Mouse (Mus musculus) megakaryocyte, embryonic 14.5 days (primary cell): ENCODE measurements around the gene Spsb2. TPM values are rescaled to one million over a fixed set of nuclear protein-coding genes. Genes with fewer than 3 reads are reported as not detected.

Experiments
- H3K27me3 ChIP-seq: replicated peaks from 2 replicates; pipeline ENCODE3; 2012; ENCODE audit warnings: inconsistent platforms
- H3K36me3 ChIP-seq: replicated peaks from 2 replicates; pipeline ENCODE3; 2012; ENCODE audit warnings: low read length, inconsistent platforms, mixed read lengths
- H3K4me1 ChIP-seq: 2 replicates; pipeline ENCODE4 v1.6.1; 2012; ENCODE audit warnings: inconsistent platforms
- H3K4me3 ChIP-seq: replicated peaks from 2 replicates; pipeline ENCODE3; 2012; ENCODE audit warnings: moderate library complexity, mild to moderate bottlenecking, inconsistent platforms
- H3K9me3 ChIP-seq: 2 replicates; pipeline ENCODE4 v1.6.1; 2012; ENCODE audit warnings: inconsistent platforms
- FLI1 ChIP-seq: IDR thresholded peaks from 2 replicates; pipeline ENCODE4 v1.6.1; 2012; ENCODE audit warnings: low read length, inconsistent platforms, mixed read lengths
- GATA1 ChIP-seq: IDR thresholded peaks from 3 replicates; pipeline ENCODE4 v1.6.1; 2012; ENCODE audit warnings: mixed read lengths, low read length, inconsistent platforms, borderline replicate concordance
- polyA plus RNA-seq: library from polyadenylated mRNA; stranded (reverse); fragments of >175 nt; gene quantifications from 2 replicates; pipeline ENCODE4 v1.2.3, GENCODE M21; 2012; ENCODE audit warnings: low replicate concordance; ENCODE audit not compliant: insufficient read depth

Spsb2 gene
- polyA plus RNA-seq, 1 experiment = 52.2 TPM

DNA sequence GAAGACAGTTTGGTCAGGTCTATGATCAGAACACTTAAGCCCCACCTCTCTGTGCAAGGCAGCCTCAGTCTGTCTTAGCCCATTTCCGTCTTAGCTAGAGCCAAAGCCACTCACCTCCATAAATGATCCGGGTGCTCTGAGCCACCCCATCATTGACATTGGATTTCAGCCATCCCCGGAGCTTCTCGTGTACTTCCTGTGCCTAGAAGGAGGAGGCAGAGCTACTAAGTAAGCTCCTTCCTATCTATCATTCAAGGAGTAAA is 2.9 kb downstream of the Spsb2 start:
- Histone ChIP-seq H3K9me3 (no peaks in the 10 kb centered on the region), H3K4me1 (peaks cover 80% of the 10 kb centered on the region), H3K36me3 (peaks cover 54% of the 10 kb centered on the region), H3K4me3 (peak overlapping the region; percentile 76), H3K27me3 (no peaks in the 10 kb centered on the region)
- TF ChIP-seq GATA1 (no peak), FLI1 (no peak)

DNA sequence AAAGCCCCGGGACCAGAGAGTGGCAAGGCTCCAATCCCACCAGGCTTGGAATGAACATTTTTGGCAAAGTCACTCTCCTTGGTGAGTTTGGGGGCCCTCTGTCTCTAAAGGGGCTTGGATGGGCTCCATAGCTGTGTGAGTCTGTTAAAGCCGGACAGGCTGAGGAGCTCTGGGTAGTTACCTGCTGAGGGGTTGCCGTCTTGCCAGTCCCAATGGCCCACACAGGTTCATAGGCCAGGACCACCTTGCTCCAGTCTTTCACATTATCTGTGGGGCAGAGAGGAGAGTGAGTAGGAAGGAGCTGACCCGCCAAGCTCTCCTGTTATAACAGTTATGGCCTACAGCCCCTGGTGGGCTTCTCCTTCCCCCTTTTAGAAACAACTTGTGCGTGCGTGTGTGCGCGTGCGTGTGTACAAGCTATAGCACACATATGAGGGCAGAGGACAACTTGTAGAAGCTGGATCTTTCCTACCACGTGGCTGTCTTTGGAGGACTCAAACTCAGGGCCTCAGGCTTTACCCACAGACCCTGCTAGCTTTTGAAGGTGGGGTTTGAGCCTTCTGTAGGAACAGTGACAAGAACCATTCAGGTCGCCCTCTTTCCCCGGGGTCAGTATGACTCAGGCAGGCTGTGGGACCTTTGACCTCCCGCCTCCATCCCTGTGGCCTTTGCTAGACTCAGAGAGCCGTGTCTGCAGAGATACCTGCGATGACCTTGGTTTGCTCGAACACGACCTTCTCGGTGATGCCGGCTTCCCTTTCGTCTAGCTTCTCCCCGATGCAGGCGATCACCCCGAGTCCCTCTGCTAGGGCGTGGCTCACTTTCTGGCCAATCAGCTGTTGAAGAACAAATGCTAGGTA is 3.5 kb downstream of the Spsb2 start:
- Histone ChIP-seq H3K27me3 (no peaks in the 10 kb centered on the region), H3K9me3 (no peaks in the 10 kb centered on the region), H3K4me1 (peaks cover 76% of the 10 kb centered on the region), H3K4me3 (peak overlapping the region; percentile 98), H3K36me3 (peaks cover 60% of the 10 kb centered on the region)
- TF ChIP-seq FLI1 (no peak), GATA1 (no peak)

DNA sequence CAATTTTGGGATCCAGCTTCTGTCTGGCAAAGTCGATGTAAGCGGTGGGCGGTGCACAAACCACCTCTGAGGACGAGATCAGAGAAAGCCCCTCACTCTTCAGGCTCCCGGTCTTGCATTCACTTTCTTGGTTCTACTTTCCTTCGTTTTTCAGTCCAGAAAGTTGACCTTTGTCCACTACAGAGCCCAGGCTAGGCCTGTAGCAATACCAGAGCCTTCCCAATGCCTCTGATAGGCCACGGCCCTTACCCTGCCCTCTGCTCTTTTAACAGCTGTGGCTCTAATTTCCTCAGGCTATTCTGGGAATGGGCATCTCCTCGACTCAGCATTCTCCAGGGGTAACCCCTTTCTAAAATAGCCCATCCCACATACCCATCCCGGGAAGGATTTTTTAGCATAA is 4.4 kb downstream of the Spsb2 start:
- Histone ChIP-seq H3K36me3 (peaks cover 69% of the 10 kb centered on the region), H3K27me3 (no peaks in the 10 kb centered on the region), H3K9me3 (no peaks in the 10 kb centered on the region), H3K4me1 (peaks cover 78% of the 10 kb centered on the region), H3K4me3 (peak overlapping the region; percentile 98)
- TF ChIP-seq GATA1 (no peak), FLI1 (no peak)

DNA sequence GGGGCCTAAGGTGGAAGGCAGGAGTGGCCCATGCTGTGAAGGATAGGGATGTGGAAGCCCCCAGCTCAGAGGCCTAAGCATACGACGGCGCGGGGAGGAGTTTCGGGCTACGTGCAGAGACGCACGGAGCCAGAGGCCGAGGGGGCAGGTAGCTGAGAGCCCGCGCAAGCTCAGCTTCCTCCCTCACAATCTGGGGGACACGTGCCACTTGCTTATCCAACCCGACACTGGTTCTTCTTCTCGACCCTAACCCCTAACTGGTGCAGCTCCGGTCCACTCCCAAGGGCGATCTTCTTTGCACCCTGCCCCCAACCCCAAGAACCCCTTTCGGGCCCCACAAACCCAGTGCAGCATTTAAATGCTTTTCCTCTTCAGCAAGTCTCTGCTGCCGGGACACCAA is 5.0 kb downstream of the Spsb2 start:
- peaks cover 76% of the 10 kb centered on the region for H3K36me3 ChIP-seq
- peaks cover 78% of the 10 kb centered on the region for H3K4me1 ChIP-seq
- TF ChIP-seq FLI1 (no peak), GATA1 (no peak)

DNA sequence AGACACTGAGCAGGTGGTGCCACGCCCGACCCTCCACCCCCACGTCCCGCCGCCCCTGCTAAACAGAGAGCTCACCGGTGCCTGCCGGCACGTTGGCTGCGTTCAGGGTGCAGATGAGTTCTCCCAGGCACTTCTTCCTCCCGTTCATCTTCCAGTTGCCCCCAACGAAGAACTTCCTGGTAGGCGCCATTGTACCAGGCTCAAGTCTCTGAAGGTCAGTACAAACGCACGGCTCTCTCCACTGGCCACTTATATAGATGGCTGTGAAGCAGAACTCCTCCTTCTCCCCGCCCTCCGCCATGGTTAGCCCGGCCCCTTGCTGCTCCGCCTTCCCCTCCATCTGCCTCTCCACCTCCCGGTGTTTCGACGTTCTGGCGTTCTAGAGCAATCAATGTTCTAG is 5.5 kb downstream of the Spsb2 start, which contains the start of gene Tpi1:
TSS of gene Tpi1 (minus strand) at position 364 of the 400 bp plus-strand sequence.
- peaks cover 80% of the 10 kb centered on the region for H3K36me3 ChIP-seq
- no peaks in the 10 kb centered on the region for H3K27me3 ChIP-seq
- H3K4me1 ChIP-seq = peaks cover 77% of the 10 kb centered on the region

More for the DNA sequence above, 5.0 kb downstream of the Spsb2 start:
- no peaks in the 10 kb centered on the region for H3K9me3 ChIP-seq
- no peaks in the 10 kb centered on the region for H3K27me3 ChIP-seq
- H3K4me3 ChIP-seq = peak overlapping the region; percentile 98

DNA sequence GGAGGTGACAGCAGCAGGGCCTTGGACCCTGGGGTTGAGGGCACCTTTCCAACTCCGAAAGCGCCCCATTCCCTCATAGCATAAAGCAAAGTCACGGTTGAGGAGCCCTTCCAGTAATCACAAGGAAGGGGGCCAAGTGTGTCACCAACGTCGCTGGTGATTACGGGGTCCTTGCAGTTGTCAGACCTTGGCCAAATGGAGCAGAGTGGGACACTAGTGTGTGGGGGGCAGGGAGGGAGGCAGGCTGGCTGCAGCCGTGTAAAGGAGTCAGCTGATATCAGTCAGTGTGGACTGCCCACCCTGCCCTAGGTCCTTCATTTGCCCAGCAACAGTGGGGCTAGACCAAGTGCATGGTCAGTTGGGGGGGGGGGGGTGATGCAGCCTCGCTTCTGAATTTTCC is 6.0 kb downstream of the Spsb2 start:
- TF ChIP-seq FLI1 (no peak), GATA1 (no peak)
- peak overlapping the region; percentile 98 for H3K4me3 ChIP-seq
- no peaks in the 10 kb centered on the region for H3K27me3 ChIP-seq
- peaks cover 75% of the 10 kb centered on the region for H3K4me1 ChIP-seq
- H3K36me3 ChIP-seq = peaks cover 85% of the 10 kb centered on the region
- H3K9me3 ChIP-seq = no peaks in the 10 kb centered on the region

More for the DNA sequence above, 5.5 kb downstream of the Spsb2 start, which contains the start of gene Tpi1:
- Histone ChIP-seq H3K9me3 (no peaks in the 10 kb centered on the region), H3K4me3 (peak within 1 kb of the TSS; percentile 98)
- TF ChIP-seq GATA1 (no peak), FLI1 (no peak)

DNA sequence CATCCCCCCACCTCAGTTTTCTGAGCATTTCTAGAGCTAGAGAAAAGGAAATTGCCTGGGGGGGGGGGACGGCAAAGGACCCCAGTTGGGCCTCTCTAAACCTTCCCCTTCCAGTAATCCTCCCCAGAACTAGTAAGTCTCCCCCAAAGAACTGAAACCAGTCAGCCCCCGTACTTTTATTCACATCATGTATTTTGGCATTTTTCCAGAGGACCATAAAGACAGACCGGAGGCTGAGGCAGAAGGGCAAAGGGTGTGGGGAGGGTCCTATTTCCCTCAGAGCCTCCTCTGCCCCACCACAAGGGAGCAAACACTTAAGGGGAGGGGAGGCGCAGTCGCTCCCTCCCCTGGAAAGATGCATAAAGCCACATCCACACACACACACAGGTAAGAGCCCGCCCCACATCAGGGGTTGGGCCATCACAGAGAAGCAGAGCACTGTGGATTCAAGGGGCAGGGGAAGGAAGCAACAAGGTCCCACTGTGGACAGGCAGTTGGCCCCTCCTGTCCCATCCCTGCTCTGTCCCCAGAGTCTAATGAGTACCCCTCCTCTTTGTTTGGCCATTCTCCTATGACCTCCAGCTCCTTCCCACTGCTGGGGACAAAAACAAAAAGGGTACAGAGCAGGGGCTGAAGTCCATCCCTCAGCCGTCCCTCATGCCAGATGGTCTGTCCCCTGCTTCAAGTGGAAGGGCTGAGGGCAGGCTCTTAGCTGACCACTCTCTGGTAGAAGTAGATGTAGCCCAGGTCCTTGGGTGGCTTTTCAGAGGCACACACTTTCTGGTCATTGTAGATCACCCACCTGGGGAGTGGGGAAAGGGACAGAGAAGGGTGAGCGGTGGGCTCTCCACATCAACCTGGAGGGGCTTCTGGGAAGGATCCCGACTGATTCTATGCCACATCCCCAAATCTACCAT is 6.7 kb downstream of the Spsb2 start:
- Histone ChIP-seq H3K27me3 (no peaks in the 10 kb centered on the region), H3K4me3 (no peak overlapping the region), H3K36me3 (peaks cover 86% of the 10 kb centered on the region), H3K9me3 (no peaks in the 10 kb centered on the region), H3K4me1 (peaks cover 70% of the 10 kb centered on the region)
- no peak for TF ChIP-seq GATA1
- TF ChIP-seq FLI1 = no peak

DNA sequence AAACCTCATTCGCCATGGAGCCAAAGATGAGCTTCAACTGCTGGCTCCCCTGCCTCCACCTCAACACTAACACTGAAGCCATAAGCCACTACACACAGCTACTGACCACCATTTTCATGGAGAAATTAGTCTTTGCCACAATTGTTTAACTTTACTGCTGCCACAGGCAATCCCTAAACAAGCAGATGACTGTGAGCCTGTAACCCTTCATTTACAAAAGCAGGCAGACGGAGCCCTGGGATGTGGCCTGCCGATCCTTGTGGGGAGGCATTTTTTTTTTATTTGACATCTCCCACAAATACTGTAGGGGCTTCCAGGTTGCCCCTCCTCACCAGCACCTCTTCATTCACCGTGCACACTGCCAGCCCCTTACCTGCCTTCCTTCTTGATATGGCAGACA is 8.2 kb downstream of the Spsb2 start:
- Histone ChIP-seq H3K27me3 (no peaks in the 10 kb centered on the region), H3K9me3 (no peaks in the 10 kb centered on the region), H3K4me1 (peaks cover 55% of the 10 kb centered on the region), H3K4me3 (no peak overlapping the region), H3K36me3 (peaks cover 88% of the 10 kb centered on the region)
- TF ChIP-seq FLI1 (no peak), GATA1 (no peak)

DNA sequence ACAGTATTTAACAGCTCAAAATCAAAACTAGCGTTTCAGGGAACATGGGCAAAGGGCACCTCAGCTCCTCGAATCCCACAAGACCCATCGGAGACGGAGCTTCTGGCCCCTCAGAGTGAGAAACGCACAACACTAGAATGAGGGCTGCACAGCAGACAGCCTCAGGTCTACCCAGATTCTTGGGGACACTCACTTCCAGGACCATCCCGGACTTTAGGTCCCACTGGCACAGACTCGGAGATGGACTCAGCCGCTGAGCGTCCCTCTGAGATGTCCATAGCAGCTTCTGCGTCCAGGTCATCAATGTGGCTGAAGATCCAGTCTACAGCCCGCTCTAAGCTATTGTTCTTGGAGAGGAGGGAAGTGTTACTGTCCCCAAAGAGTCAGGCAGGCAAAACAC is 8.7 kb downstream of the Spsb2 start:
- no peaks in the 10 kb centered on the region for H3K27me3 ChIP-seq
- no peak overlapping the region for H3K4me3 ChIP-seq
- peaks cover 50% of the 10 kb centered on the region for H3K4me1 ChIP-seq
- TF ChIP-seq FLI1 (no peak), GATA1 (no peak)
- peaks cover 88% of the 10 kb centered on the region for H3K36me3 ChIP-seq
- no peaks in the 10 kb centered on the region for H3K9me3 ChIP-seq

DNA sequence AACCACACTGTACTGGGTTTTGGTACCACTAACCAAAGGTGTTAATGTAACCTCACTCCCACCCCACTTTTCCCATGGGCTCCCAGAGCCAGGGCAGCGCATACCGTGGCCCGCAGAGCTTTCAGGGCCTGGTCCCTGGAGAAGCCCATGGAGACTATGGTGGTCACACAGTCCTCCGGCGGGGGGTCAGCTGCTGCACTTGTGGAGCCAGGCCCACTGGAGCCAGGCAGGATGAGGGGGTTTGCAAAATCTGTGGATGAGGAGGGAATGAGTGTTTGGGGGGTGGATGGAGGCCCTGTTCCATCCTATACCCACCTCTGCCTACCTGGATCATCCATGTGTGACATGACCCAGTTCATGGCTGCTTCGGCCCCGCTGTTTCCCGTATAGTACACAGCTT is 9.1 kb downstream of the Spsb2 start:
- Histone ChIP-seq H3K27me3 (no peaks in the 10 kb centered on the region), H3K4me1 (peaks cover 46% of the 10 kb centered on the region), H3K4me3 (peak overlapping the region; percentile 40), H3K36me3 (peaks cover 88% of the 10 kb centered on the region), H3K9me3 (no peaks in the 10 kb centered on the region)
- TF ChIP-seq FLI1 = no peak
